Mouse (Mus musculus): ENCODE results near the gene Luzp2. TPM values are rescaled to one million over a fixed set of nuclear protein-coding genes. Genes with fewer than 3 reads are reported as not detected.

Luzp2 gene
- 7.6 and 9.9 TPM in 2 replicates for polyA plus RNA-seq (2015; fragmentation: Nextera tagmentation; extraction: Ambion mirVana)

GRCm38 (mm10) chr7:54835372-54835851 is at the start of gene Luzp2:
Gene Luzp2 (plus strand): TSS chr7:54835498.
- Histone ChIP-seq H3K9ac (peak within 1 kb of the TSS; percentile 64), H3K4me1 (peaks cover 9% of the 10 kb centered on the region; the same call in 1 of the 2 replicates), H3K9me3 (replicated peaks) (no peaks in the 10 kb centered on the region), H3K4me3 (peak within 1 kb of the TSS; percentile 47), H3K4me2 (peak within 1 kb of the TSS; percentile 80), H3K36me3 (ENCODE audit: poor library complexity, severe bottlenecking) (no peaks in the 10 kb centered on the region), H3K27ac (0 out of 2 replicates have a peak within 1 kb of the TSS, but pooled peaks have one; percentile 22), H3K27me3 (peaks cover 9% of the 10 kb centered on the region; the same call in 1 of the 2 replicates)
- peak; percentile 85 for ATAC-seq
- WGBS: 0% methylated on average over 22 of the region's 22 CpGs

GRCm38 (mm10) chr7:54787456-54787855 is 47.8 kb upstream of the Luzp2 start:
- no peak overlapping the region for H3K4me3 ChIP-seq
- no peaks in the 10 kb centered on the region for H3K36me3 ChIP-seq (ENCODE audit: poor library complexity, severe bottlenecking)
- ATAC-seq: no peak
- no peak overlapping the region for H3K27ac ChIP-seq
- H3K4me2 ChIP-seq: no peak overlapping the region
- H3K27me3 ChIP-seq: peaks cover 12% of the 10 kb centered on the region
- no peaks in the 10 kb centered on the region for H3K9me3 ChIP-seq (replicated peaks)
- no peak overlapping the region for H3K9ac ChIP-seq
- H3K4me1 ChIP-seq: no peaks in the 10 kb centered on the region

DNA sequence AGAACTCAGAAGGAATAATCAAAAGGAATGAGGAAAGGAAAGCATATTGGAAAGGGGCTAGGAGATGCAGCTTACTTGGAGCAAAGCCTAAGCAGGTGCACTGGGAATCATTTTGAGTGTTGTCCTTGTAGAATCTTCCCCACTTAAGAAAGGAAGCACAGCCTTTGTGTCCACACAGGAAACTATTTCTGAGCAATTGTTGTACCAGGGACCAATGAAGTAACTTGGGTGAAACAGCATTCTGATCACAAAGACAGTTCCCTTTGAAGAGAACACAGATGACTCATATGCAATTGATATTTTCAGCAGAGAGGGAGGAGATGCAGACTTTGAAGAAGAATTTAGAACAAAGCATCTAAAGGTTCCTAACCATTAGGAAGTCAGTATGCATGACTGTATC is 16.7 kb upstream of the Luzp2 start:
- H3K4me3 ChIP-seq: no peak overlapping the region
- no peaks in the 10 kb centered on the region for H3K27me3 ChIP-seq
- no peaks in the 10 kb centered on the region for H3K36me3 ChIP-seq (ENCODE audit: poor library complexity, severe bottlenecking)
- H3K9me3 ChIP-seq (replicated peaks): no peaks in the 10 kb centered on the region
- no peak overlapping the region for H3K27ac ChIP-seq
- H3K9ac ChIP-seq: no peak overlapping the region
- H3K4me1 ChIP-seq: no peaks in the 10 kb centered on the region
- no peak for ATAC-seq
- no peak overlapping the region for H3K4me2 ChIP-seq

- no peaks in the 10 kb centered on the region for H3K36me3 ChIP-seq (ENCODE audit: poor library complexity, severe bottlenecking)
- 88% methylated on average over 3 of the region's 3 CpGs for WGBS
These were observed 6.5 kb upstream of the Luzp2 start for GRCm38 (mm10) chr7:54828751-54829150.

GRCm38 (mm10) chr7:54835911-54836352 is 634 bp downstream of the Luzp2 start:
- peak overlapping the region; percentile 64 for H3K9ac ChIP-seq
- H3K36me3 ChIP-seq (ENCODE audit: poor library complexity, severe bottlenecking): no peaks in the 10 kb centered on the region
- H3K9me3 ChIP-seq (replicated peaks): no peaks in the 10 kb centered on the region
- peaks cover 9% of the 10 kb centered on the region; the same call in 1 of the 2 replicates for H3K27me3 ChIP-seq
- peak overlapping the region; percentile 80 for H3K4me2 ChIP-seq
- under 1% methylated on average over 13 of the region's 13 CpGs for WGBS
- peaks cover 9% of the 10 kb centered on the region; the same call in 1 of the 2 replicates for H3K4me1 ChIP-seq
- H3K27ac ChIP-seq: no peak overlapping the region
- H3K4me3 ChIP-seq: peak overlapping the region; percentile 47
- ATAC-seq: peak; percentile 70; the same call in 1 of the 2 replicates

More at GRCm38 (mm10) chr7:54828751-54829150, 6.5 kb upstream of the Luzp2 start:
- H3K4me2 ChIP-seq: no peak overlapping the region
- no peaks in the 10 kb centered on the region for H3K4me1 ChIP-seq
- no peak overlapping the region for H3K27ac ChIP-seq
- H3K9ac ChIP-seq: no peak overlapping the region
- no peak overlapping the region for H3K4me3 ChIP-seq
- H3K27me3 ChIP-seq: no peaks in the 10 kb centered on the region
- H3K9me3 ChIP-seq (replicated peaks): no peaks in the 10 kb centered on the region
- ATAC-seq: no peak

DNA sequence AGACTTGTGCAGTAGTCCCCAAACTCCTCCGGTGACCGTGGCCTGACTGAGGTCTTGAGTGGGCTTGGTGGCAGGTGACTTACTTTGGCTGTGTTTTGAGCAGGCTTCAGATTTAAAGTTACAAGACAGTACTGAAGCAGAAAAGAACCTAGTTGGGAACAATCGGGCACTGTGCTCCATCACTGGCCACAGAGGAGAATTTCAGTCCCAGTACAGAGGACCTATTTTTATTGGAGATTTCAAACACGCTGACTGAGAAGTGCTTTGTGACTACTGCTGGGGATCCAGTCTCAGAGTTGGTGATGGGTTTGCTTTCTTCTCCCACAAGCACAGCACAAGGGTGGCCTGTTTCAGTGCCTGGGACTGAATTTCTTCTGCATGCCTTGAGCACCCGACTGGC is 1.1 kb downstream of the Luzp2 start:
- no peaks in the 10 kb centered on the region for H3K36me3 ChIP-seq (ENCODE audit: poor library complexity, severe bottlenecking)
- peak overlapping the region; percentile 80 for H3K4me2 ChIP-seq
- WGBS: 40% methylated on average over 5 of the region's 5 CpGs
- H3K4me3 ChIP-seq: peak overlapping the region; percentile 47
- ATAC-seq: peak; percentile 25; the same call in 1 of the 2 replicates
- H3K4me1 ChIP-seq: peaks cover 9% of the 10 kb centered on the region; the same call in 1 of the 2 replicates
- no peaks in the 10 kb centered on the region for H3K9me3 ChIP-seq (replicated peaks)
- H3K27ac ChIP-seq: no peak overlapping the region
- H3K9ac ChIP-seq: peak overlapping the region; percentile 64
- H3K27me3 ChIP-seq: peaks cover 9% of the 10 kb centered on the region; the same call in 1 of the 2 replicates

- Histone ChIP-seq H3K9me3 (replicated peaks) (no peaks in the 10 kb centered on the region), H3K4me2 (no peak overlapping the region), H3K27ac (no peak overlapping the region), H3K4me3 (no peak overlapping the region), H3K36me3 (ENCODE audit: poor library complexity, severe bottlenecking) (no peaks in the 10 kb centered on the region), H3K9ac (no peak overlapping the region), H3K27me3 (peaks cover 3% of the 10 kb centered on the region; the same call in 1 of the 2 replicates), H3K4me1 (no peaks in the 10 kb centered on the region)
- 82% methylated on average over 4 of the region's 4 CpGs for WGBS
- no peak for ATAC-seq
These were observed 7.6 kb downstream of the Luzp2 start for GRCm38 (mm10) chr7:54842807-54843335.

- 74% methylated on average over 8 of the region's 8 CpGs for WGBS
- ATAC-seq: peak; percentile 73
- H3K27me3 ChIP-seq: no peaks in the 10 kb centered on the region
- no peaks in the 10 kb centered on the region for H3K4me1 ChIP-seq
- no peak overlapping the region for H3K27ac ChIP-seq
- H3K9ac ChIP-seq: no peak overlapping the region
- H3K4me3 ChIP-seq: no peak overlapping the region
- no peaks in the 10 kb centered on the region for H3K9me3 ChIP-seq (replicated peaks)
- H3K4me2 ChIP-seq: no peak overlapping the region
- no peaks in the 10 kb centered on the region for H3K36me3 ChIP-seq (ENCODE audit: poor library complexity, severe bottlenecking)
These were observed 10.8 kb downstream of the Luzp2 start for GRCm38 (mm10) chr7:54845875-54846691.

GRCm38 (mm10) chr7:54846692-54847020 is 11.4 kb downstream of the Luzp2 start:
- no peak overlapping the region for H3K4me2 ChIP-seq
- no peaks in the 10 kb centered on the region for H3K9me3 ChIP-seq (replicated peaks)
- WGBS: 75% methylated on average over 2 of the region's 2 CpGs
- no peaks in the 10 kb centered on the region for H3K27me3 ChIP-seq
- no peak overlapping the region for H3K4me3 ChIP-seq
- H3K27ac ChIP-seq: no peak overlapping the region
- no peaks in the 10 kb centered on the region for H3K36me3 ChIP-seq (ENCODE audit: poor library complexity, severe bottlenecking)
- no peaks in the 10 kb centered on the region for H3K4me1 ChIP-seq
- ATAC-seq: peak; percentile 17; the same call in 1 of the 2 replicates
- no peak overlapping the region for H3K9ac ChIP-seq

GRCm38 (mm10) chr7:54852860-54853259 is 17.6 kb downstream of the Luzp2 start:
- no peak overlapping the region for H3K4me2 ChIP-seq
- H3K4me3 ChIP-seq: no peak overlapping the region
- H3K27ac ChIP-seq: no peak overlapping the region
- WGBS: 80% methylated on average over 1 of the region's 1 CpGs
- no peak for ATAC-seq
- H3K27me3 ChIP-seq: no peaks in the 10 kb centered on the region
- H3K4me1 ChIP-seq: no peaks in the 10 kb centered on the region
- H3K9me3 ChIP-seq (replicated peaks): no peaks in the 10 kb centered on the region
- H3K36me3 ChIP-seq (ENCODE audit: poor library complexity, severe bottlenecking): no peaks in the 10 kb centered on the region
- no peak overlapping the region for H3K9ac ChIP-seq

- Histone ChIP-seq H3K27ac (no peak overlapping the region), H3K27me3 (no peaks in the 10 kb centered on the region), H3K4me2 (no peak overlapping the region), H3K9ac (no peak overlapping the region), H3K36me3 (ENCODE audit: poor library complexity, severe bottlenecking) (no peaks in the 10 kb centered on the region), H3K4me3 (no peak overlapping the region), H3K4me1 (no peaks in the 10 kb centered on the region), H3K9me3 (replicated peaks) (no peaks in the 10 kb centered on the region)
- ATAC-seq: no peak
- WGBS: 21% methylated on average over 11 of the region's 11 CpGs
These were observed 26.0 kb downstream of the Luzp2 start for GRCm38 (mm10) chr7:54861230-54861856.

Data from forebrain, embryonic 13.5 days (tissue).